Mouse (Mus musculus) regulatory T cell (primary cell): ENCODE results near the gene Cdc20b.

Experiments
- in situ Hi-C: fragments of 300-600 bp; cut with MboI, MseI; formaldehyde crosslinking; loops from one replicate; pipeline ENCODE4 v1.15.1; 2025; ENCODE audit warnings: high pct_unique_total_duplicates

The Cdc20b gene

DNA sequence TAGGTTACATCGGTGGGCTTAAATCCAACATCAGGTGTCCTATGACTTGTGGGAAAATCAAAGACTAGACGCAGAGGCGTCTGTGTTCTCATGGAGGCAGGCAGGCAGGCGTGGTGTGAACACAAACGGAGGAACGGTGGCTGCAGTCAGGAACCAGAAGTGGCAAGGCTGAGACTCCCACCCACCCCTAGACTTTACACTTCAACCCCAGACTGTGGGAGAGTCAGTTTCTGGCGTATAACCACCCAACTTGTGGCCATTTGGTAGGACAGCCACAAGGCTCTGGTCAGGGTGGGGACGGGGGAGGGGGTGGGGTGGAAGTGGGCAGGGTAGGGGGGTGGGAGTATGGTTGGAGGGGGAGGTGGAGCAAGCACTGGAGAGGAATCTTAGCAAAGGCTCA is 55.6 kb downstream of the Cdc20b start:
- in situ Hi-C loops = no loop called here

DNA sequence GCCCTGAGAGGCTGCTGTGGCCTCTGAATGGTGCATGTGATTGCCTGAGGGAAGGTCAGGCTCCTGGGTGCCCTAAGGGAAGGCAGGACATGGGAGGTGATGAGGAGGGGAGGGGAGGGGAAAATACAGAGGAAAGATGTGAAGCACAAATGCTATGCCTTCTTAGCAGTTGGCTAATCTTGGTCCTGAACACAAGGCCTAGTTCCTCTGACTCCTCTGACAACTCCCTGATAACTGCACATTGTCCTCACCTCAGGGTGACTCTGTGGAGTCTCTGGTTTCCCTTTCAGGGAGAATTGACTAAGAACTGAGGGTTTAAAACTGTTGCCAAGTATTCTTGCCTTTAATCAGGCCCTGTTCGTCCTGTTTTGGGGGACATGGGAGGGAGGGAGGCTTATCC is 59.7 kb downstream of the Cdc20b start:
- in situ Hi-C loops = no loop called here

DNA sequence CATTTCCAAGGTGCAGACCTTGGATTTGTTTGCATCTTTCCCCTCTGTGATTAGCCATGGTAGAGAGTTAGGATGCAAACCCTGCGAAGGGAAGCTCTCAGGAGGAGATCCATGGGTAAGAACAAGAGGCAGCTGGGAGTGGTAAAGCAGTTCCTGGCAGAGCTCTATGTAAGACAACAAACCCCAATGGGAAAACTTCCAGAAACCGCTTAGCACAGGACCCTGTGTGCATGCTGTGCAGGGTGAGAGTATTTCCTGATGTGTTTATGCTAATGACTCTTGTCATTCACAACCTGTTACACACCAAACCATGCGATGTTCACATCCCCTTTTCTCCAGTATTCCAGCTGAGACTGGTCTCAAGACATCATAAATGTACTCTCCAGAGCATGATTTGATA is 62.1 kb downstream of the Cdc20b start:
- in situ Hi-C loops = no loop called here

DNA sequence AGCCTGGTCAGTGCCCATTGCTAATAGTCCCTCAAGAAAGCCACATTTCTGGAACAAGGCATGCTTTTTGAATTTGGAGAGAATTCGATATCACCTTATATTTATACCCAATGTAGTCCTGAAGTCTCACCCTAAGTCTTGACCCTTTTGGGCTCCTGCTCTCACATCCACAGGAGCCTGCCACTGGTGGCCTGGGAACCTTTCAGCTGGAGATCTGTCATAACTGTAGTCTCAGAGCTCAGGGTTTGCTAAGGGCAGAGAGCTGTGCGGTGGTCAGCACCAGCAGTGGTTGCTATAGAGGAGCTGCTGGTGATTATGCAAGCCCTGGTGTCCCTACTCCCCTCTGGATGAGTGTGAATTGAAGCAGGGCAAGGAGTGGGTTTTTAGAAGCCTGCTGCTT is 63.5 kb downstream of the Cdc20b start:
- in situ Hi-C loops = no loop called here

DNA sequence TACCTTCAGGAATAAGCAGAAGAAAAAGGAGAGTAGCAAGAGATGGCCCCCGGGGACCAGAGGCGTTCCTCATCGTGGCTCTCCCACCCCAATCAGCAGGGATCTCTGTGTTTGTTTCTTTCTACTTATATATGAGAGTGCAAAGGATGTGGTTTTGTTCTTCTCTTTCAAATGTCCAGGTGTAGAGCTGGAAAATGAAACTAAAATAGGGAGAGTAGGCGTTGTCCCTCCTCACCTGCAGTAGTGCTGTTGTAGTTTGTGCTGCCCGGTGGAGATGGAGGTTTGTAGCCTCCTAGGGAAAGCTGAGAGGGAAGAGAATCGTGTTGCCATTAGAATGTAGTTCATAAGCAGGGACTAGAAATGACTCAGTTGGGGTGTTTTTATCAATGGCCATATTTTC is 66.0 kb downstream of the Cdc20b start, which contains the start of gene Gzma:
Gzma (minus strand) TSS at position 103 of the 400 bp plus-strand sequence.
- in situ Hi-C loops = no loop called here

DNA sequence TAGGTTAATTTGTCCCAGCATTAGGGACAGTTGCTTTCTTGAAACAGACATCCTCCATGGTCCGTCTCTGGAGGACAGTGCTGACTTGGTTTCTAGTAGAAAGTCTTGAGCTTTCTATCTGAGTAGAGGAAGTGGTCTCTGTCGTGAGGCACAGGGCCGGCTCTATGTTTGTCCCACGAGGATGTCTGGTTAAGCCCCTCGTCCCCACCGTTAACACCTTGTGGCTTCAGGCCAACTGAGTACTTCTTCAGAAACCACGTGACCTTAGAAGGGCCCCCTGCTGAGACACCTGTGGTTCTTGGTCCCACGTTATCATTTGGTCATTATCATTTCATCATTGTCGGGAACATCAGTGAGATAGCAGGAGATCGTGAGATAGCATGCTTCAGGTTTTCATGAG is 66.9 kb downstream of the Cdc20b start:
- in situ Hi-C loops = no loop called here

GRCm38 (mm10) chr13:113104759-113105158 is 69.8 kb downstream of the Cdc20b start:
- in situ Hi-C loops = no loop called here

DNA sequence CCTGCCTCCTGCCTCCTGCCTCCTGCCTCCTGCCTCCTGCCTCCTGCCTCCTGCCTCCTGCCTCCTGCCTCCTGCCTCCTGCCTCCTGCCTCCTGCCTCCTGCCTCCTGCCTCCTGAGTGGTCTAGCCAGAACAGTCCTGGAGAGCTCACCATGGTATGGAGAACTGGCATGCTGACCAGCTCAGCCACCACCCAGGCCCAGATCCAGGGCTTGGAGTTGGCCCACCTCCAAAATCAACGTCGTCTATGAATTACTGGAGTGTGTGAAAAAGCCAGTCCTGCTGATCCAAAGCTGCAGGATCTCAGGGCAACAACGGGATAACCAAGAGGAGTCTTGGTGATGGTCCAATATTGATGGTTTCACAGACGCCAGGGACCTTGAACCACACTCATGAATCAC is 84.1 kb downstream of the Cdc20b start:
- in situ Hi-C loops = no loop called here

DNA sequence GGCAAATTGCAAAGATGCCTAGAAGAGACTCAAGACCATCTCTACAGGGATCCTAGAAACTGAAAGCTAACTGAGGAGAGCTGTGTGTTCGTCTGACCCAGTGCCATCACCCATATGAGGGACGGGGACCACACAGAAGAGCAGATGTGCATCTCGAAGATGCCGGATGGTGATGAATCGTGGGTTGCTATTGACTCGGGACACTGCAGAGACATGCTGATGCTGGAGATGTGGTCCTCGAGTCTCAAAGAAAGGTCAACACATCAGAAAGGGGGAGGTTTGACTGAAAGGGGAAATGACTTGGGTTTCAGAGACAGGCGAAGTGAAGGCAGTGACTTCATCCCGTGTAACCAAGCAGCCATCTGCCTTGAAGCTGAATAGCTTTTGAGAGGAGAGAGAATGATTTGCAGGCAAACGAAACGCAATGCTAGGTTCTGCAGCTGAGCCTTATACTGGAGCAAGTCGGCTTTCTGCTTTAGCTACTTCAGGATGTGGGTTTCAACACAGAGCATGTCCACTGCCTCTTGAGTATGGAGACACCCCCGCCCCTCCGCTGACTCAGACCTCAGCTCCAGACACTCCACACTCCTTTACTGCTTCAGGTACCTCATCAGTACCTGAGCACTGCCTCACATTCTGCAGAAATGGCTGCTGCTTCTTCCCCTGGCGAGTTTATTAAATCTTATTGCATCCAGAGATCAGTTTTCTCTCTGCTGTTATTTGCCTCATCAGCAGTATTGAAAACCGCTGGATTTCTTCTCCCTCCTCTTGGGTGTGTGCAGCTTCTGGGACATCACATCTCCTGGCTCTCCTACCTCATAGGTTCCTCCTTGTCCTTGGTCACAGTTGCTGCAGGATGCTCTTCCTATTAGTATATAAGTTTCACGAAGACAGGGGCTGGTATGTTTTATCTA is 85.7 kb downstream of the Cdc20b start:
- in situ Hi-C loops = no loop called here

DNA sequence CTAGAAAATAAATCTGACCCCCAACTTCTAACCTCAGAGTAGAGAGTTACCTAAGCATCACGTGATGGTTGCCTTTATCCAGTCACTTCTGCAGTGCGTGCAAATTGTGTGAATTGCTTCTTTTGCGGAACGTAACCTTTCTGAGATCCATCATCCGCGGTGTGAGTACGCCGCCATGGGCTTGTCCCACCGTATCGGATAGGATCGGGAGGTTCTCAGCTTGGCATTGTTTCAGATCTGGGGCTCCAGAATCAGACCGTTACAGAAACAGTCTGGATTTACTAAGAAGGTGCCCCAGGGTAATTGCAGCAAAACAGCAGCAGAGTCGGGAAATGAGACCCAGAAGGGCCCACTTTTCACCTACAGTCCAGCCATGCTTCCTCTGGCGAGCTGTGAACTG is 86.4 kb downstream of the Cdc20b start:
- in situ Hi-C loops = no loop called here

DNA sequence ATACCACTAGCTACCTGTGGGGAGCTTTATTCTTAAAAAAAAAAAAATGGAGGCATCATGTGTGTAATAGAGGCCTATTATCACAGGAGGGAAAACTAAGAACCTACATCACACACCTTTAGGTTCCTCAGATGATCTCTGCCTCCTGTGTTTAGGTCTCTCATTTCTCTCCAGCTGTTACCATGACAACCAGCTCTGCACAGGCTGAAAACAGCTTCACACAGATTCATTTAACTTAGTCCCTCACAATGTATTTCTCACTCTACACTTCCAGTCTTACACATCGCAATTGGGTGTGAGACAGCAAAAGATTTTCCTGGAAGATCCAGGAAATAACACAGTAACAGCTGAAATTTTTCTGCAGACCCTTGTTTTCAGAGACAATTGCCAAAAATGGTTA is 95.1 kb downstream of the Cdc20b start:
- in situ Hi-C loops = no loop called here

DNA sequence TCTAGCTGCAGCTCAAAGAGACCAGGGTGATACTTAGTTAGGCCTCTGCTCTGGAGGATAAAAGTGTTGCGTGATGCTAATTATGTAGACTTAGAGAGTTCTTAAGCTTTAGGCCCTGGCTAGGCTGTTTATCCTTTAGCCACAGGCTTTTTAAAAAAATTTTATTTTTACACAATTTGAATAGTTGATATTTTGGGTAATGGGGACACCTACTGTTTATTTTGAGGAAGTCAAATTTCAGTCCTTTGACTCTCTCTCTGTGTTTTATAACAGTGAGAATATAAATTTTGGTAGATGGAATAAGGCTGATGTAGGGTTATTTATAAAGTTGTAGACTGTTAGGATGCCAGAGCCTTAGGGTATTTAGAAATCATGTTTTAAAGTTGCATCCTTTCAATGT is 104.7 kb downstream of the Cdc20b start:
- in situ Hi-C loops = no loop called here
